ENCODE assay signal across 11 mouse cellular contexts in the genomic region with DNA sequence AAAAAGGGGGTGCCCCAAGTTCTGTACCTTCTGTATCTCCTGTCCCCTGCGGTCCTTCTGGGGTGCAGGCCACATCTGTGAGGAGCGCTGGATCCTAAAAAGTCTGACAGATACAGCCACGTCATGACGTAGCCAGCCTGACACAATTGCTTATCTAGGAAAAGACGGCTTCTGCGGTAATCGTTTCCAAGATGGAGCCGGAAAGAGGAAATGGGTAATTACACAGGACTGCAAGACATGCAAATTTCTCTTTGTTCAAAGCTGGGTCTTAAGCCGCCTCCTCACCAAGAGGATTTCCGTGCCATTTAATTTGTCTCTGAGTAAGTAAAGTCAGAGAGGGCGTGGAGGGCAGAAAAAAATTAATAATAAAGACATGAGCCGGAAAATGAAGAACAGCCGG. TPM values are rescaled to one million over a fixed set of nuclear protein-coding genes. Genes with fewer than 3 reads are reported as not detected.
DNase-seq lines count a peak whose midpoint lies in the region; ATAC-seq and TF ChIP-seq lines count a peak whose summit lies in the region.
"Had no signal": no experiment of that assay in that cellular context is flagged by ENCODE, and none has a peak within 500 bp of the region (broad histone marks: within the 10 kb centered on the region; RNA-seq: fewer than 3 reads in every experiment).

No protein-coding gene starts in this region.

- no peaks in the 10 kb centered on the region for H3K4me1 ChIP-seq in lung, postnatal 0 days (ENCODE audit: insufficient read depth, low read depth, low read length)
- H3K4me1 ChIP-seq in forebrain, embryonic 15.5 days, result no peaks in the 10 kb centered on the region
- H3K4me1 ChIP-seq: embryonic facial prominence, embryonic 13.5 days; neural tube, embryonic 15.5 days had no signal

- no peak for TF ChIP-seq CTCF in lung, postnatal 0 days (IDR thresholded peaks at IDR 0.05)

- no peak overlapping the region for H3K9ac ChIP-seq in lung, postnatal 0 days (replicated peaks; ENCODE audit: low read depth)
- no peak overlapping the region for H3K9ac ChIP-seq in forebrain, embryonic 15.5 days (replicated peaks)
- H3K9ac ChIP-seq: embryonic facial prominence, embryonic 13.5 days; heart, embryonic 15.5 days; neural tube, embryonic 15.5 days had no signal

- no peak overlapping the region for H3K4me2 ChIP-seq in lung, postnatal 0 days (replicated peaks; ENCODE audit: low read depth, low read length)
- no peak overlapping the region for H3K4me2 ChIP-seq in forebrain, embryonic 15.5 days (replicated peaks)
- H3K4me2 ChIP-seq: embryonic facial prominence, embryonic 13.5 days; heart, embryonic 15.5 days; neural tube, embryonic 15.5 days had no signal

- no peak overlapping the region for H3K27ac ChIP-seq in lung, postnatal 0 days (ENCODE audit: low read length)
- no peak overlapping the region for H3K27ac ChIP-seq in forebrain, embryonic 15.5 days (replicated peaks)
- H3K27ac ChIP-seq: embryonic facial prominence, embryonic 13.5 days; heart, embryonic 15.5 days; neural tube, embryonic 15.5 days had no signal

- peak; percentile 83 for DNase-seq in A20 (ENCODE audit: low read depth, low spot score)
- DNase-seq in B cell, adult 2 months, result peak; percentile 40 to 41
- DNase-seq in brain, adult 2 months (ENCODE audit: low read depth, low spot score), result peak; percentile 30
- DNase-seq in lung, postnatal 0 days (ENCODE audit: low spot score), result peak; percentile 44
- no peak for DNase-seq in thymus, adult 18-20 months
- no peak for DNase-seq in adrenal gland, postnatal 25 days
- DNase-seq: thymus, postnatal 4 days had no signal

- no peaks in the 10 kb centered on the region; the same call in 1 of the 2 replicates for H3K27me3 ChIP-seq in lung, postnatal 0 days (replicated peaks; ENCODE audit: insufficient read depth, low read length)
- H3K27me3 ChIP-seq in forebrain, embryonic 15.5 days, result no peaks in the 10 kb centered on the region
- H3K27me3 ChIP-seq: embryonic facial prominence, embryonic 13.5 days; heart, embryonic 15.5 days; neural tube, embryonic 15.5 days had no signal

- TF ChIP-seq EP300 in lung, postnatal 0 days (IDR thresholded peaks at IDR 0.05), result peak; percentile 64

- 50% methylated on average over 13 of the region's 13 CpGs for WGBS in lung, postnatal 0 days
- 70% methylated on average over 13 of the region's 13 CpGs for WGBS in forebrain, embryonic 15.5 days

- H3K9me3 ChIP-seq in lung, postnatal 0 days (ENCODE audit: low read length), result no peaks in the 10 kb centered on the region
- H3K9me3 ChIP-seq in forebrain, embryonic 15.5 days, result no peaks in the 10 kb centered on the region
- H3K9me3 ChIP-seq: embryonic facial prominence, embryonic 13.5 days; heart, embryonic 15.5 days; neural tube, embryonic 15.5 days had no signal

- H3K4me3 ChIP-seq in lung, postnatal 0 days (ENCODE audit: low read depth, low read length), result no peak overlapping the region
- H3K4me3 ChIP-seq in forebrain, embryonic 15.5 days, result no peak overlapping the region
- H3K4me3 ChIP-seq: embryonic facial prominence, embryonic 13.5 days; heart, embryonic 15.5 days; neural tube, embryonic 15.5 days had no signal

- H3K36me3 ChIP-seq in lung, postnatal 0 days (ENCODE audit: insufficient read depth, low read length), result no peaks in the 10 kb centered on the region
- no peaks in the 10 kb centered on the region for H3K36me3 ChIP-seq in forebrain, embryonic 15.5 days
- H3K36me3 ChIP-seq: embryonic facial prominence, embryonic 13.5 days; heart, embryonic 15.5 days; neural tube, embryonic 15.5 days had no signal

- peak; percentile 59 for ATAC-seq in lung, postnatal 0 days
- no peak for ATAC-seq in forebrain, embryonic 15.5 days (replicated peaks)

RNA-seq across cellular contexts. Expression of gene Gtf3a, which starts 51.5 kb away (rescaled TPM):
- polyA plus RNA-seq in lung, postnatal 0 days (2015; fragmentation: Nextera tagmentation; extraction: Ambion mirVana), result 60.3 and 63.8 TPM in 2 replicates
- 123 and 124 TPM in 2 replicates for polyA plus RNA-seq in forebrain, embryonic 15.5 days (2015; fragmentation: Nextera tagmentation; extraction: Ambion mirVana)
- total RNA-seq in adrenal gland, postnatal 25 days (2021), result 34.9 and 36.1 TPM in 2 replicates

RNA-seq across cellular contexts. Expression of gene Rasl11a, which starts 52.1 kb away (rescaled TPM):
- 101 and 138 TPM in 2 replicates for polyA plus RNA-seq in lung, postnatal 0 days (2015; fragmentation: Nextera tagmentation; extraction: Ambion mirVana)
- polyA plus RNA-seq in forebrain, embryonic 15.5 days (2015; fragmentation: Nextera tagmentation; extraction: Ambion mirVana), result 11.9 and 13.4 TPM in 2 replicates
- 5.6 and 9.5 TPM in 2 replicates for total RNA-seq in adrenal gland, postnatal 25 days (2021)

Comparison
In these comparisons a context has a peak if more than half of its experiments do, and no peak if none do; other contexts are left out.
1. DNase-seq: peak in A20 (single experiment), B cell, adult 2 months (2 of 2), brain, adult 2 months (single experiment) and lung, postnatal 0 days (single experiment); none in thymus, adult 18-20 months (0 of 2) and adrenal gland, postnatal 25 days (single experiment).